Mouse (Mus musculus) midbrain, embryonic 16.5 days (tissue): ENCODE measurements around the gene Caskin1. TPM values are rescaled to one million over a fixed set of nuclear protein-coding genes. Genes with fewer than 3 reads are reported as not detected.

Source experiments
- ATAC-seq: fragments of 200-750 bp; cut with Nextera tagmentation; 2 replicates; pipeline ENCODE4 v1.8.0; 2017; ENCODE audit warnings: moderate TSS enrichment
- H3K27ac ChIP-seq: fragments of 300-500 bp; sonication (generic); 2 replicates; pipeline ENCODE4 v1.5.1; 2014; ENCODE audit warnings: mild to moderate bottlenecking, low read length, mixed read lengths
- H3K27me3 ChIP-seq: fragments of 300-500 bp; sonication (generic); 2 replicates; pipeline ENCODE4 v1.6.1; 2014; ENCODE audit warnings: low read depth, low read length, mixed read lengths; ENCODE audit not compliant: control insufficient read depth, insufficient read depth
- H3K36me3 ChIP-seq: fragments of 300-500 bp; sonication (generic); 2 replicates; pipeline ENCODE4 v1.6.1; 2014; ENCODE audit warnings: mild to moderate bottlenecking, low read length, moderate library complexity, mixed read lengths; ENCODE audit not compliant: control insufficient read depth, insufficient read depth
- H3K4me1 ChIP-seq: fragments of 300-500 bp; sonication (generic); 2 replicates; pipeline ENCODE4 v1.6.1; 2014; ENCODE audit warnings: mild to moderate bottlenecking, low read length, mixed read lengths; ENCODE audit not compliant: control insufficient read depth, insufficient read depth
- H3K4me2 ChIP-seq: fragments of 300-500 bp; sonication (generic); 2 replicates; pipeline ENCODE4 v1.6.1; 2014; ENCODE audit warnings: mild to moderate bottlenecking, low read length, mixed read lengths
- H3K4me3 ChIP-seq: fragments of 300-500 bp; sonication (generic); 2 replicates; pipeline ENCODE4 v1.5.1; 2014; ENCODE audit warnings: low read depth, mild to moderate bottlenecking, low read length, moderate library complexity, mixed read lengths
- H3K9ac ChIP-seq: fragments of 300-500 bp; sonication (generic); 2 replicates; pipeline ENCODE4 v1.6.1; 2014; ENCODE audit warnings: low read depth, low read length, mixed read lengths
- H3K9me3 ChIP-seq: fragments of 300-500 bp; sonication (generic); replicated peaks from 2 replicates; pipeline ENCODE4 v1.6.1; 2014; ENCODE audit warnings: mild to moderate bottlenecking, low read length, mixed read lengths; ENCODE audit not compliant: control insufficient read depth, poor library complexity, severe bottlenecking
- WGBS: fragments of 180-500 bp; shearing (Covaris S2); extraction: QIAGEN DNeasy Blood & Tissue Kit; methylation state at CpG from one replicate; pipeline ENCODE4 v1.1.7; 2014; 5-methylcytosine and 5-hydroxymethylcytosine counted together
- polyA plus RNA-seq: library from polyadenylated mRNA; unstranded; fragments of >200 nt; fragmentation: Nextera tagmentation; extraction: Ambion mirVana; gene quantifications from 2 replicates; pipeline ENCODE4 v1.2.1, GENCODE M21; 2015

Gene Caskin1
- polyA plus RNA-seq, 1 experiment from 2014 or later: 45.7 TPM

DNA sequence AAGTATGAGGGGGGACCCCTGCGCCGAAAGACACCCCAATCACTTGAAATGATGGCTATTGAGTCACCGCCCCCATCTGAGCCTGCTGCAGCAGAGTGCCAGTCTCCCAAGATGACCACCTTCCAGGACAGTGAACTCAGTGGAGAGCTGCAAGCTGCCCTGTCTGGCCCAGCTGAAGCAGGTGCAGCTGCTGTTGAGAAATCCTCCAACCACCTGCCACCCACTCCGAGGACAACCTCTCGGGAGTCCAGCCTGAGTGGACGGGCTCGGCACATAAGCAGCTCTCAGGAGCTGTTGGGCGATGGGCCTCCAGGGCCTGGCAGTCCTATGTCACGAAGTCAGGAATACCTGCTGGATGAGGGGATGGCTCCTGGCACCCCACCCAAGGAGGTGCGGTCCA is 15.7 kb downstream of the Caskin1 start:
- Histone ChIP-seq H3K9me3 (no peaks in the 10 kb centered on the region), H3K27ac (no peak overlapping the region), H3K9ac (no peak overlapping the region), H3K36me3 (peaks cover 63% of the 10 kb centered on the region), H3K27me3 (no peaks in the 10 kb centered on the region), H3K4me3 (no peak overlapping the region), H3K4me1 (no peaks in the 10 kb centered on the region; the same call in 1 of the 2 replicates), H3K4me2 (no peak overlapping the region)
- WGBS: 92% methylated on average over 10 of the region's 10 CpGs
- ATAC-seq: no peak

- no peaks in the 10 kb centered on the region; the same call in 1 of the 2 replicates for H3K4me1 ChIP-seq
- no peak overlapping the region for H3K4me3 ChIP-seq
- H3K9ac ChIP-seq: 0 out of 2 replicates have a peak overlapping the region, but pooled peaks have one; percentile 6
- no peak overlapping the region for H3K27ac ChIP-seq
- ATAC-seq: no peak
- WGBS: 88% methylated on average over 30 of the region's 30 CpGs
- no peak overlapping the region for H3K4me2 ChIP-seq
- H3K9me3 ChIP-seq: no peaks in the 10 kb centered on the region
- peaks cover 68% of the 10 kb centered on the region for H3K36me3 ChIP-seq
- H3K27me3 ChIP-seq: no peaks in the 10 kb centered on the region
Observed at GRCm38 (mm10) chr17:24505286-24505955, 17.0 kb downstream of the Caskin1 start.

DNA sequence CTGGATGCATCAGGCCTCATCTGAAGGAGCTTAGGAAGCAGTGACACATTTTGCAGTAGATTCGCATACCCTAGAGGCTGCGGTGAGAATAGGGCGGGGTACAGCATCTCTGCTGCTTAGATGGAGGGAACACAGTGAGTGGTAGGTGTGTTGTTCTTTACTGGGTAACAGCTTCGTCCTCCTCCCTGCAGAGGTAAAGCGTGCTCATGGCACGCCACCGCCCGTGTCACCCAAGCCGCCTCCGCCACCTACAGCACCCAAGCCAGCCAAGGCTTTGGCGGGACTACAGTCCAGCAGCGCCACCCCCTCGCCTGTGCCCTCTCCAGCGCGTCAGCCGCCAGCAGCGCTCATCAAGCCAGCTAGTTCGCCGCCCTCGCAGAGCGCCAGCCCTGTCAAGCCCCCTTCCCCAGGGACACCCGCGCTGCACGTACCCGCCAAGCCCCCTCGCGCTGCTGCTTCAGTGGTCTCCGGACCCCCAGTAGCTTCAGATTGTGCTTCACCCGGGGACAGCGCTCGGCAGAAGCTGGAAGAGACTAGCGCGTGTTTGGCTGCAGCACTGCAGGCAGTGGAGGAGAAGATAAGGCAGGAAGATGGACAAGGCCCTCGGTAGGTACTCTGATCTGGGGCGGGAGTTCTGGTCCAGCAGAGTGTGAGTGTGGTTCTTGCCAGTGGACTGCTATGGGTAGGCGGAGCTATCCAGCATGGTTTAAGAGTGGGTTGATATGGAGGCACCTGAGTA is 18.1 kb downstream of the Caskin1 start:
- Histone ChIP-seq H3K27ac (peak overlapping the region; percentile 38), H3K4me2 (no peak overlapping the region), H3K27me3 (no peaks in the 10 kb centered on the region)

DNA sequence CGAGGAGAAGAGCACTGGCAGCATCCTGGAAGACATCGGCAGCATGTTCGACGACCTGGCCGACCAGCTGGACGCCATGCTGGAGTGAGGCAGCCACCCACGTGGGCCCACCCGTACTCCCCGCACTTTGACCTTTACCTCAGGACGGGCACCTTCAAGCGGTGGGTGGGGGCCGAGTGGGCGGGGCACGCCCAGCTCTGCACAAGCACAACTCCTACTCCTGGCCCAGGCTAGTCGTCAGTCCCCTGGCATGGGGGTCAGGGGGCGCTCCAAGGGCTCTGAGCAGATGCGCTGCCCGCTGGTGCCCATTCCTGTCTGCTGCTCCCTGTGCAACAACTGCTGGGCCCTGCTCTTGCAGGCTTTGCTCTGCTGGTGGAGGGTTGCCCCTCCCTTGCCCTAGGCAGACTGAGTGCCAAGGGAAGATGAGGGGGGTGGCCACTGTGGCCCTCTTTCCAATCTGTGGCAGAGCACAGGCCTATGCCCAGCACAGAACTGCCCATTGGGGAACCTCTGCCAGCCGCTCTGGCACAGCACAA is 18.8 kb downstream of the Caskin1 start:
- no peak overlapping the region for H3K9ac ChIP-seq
- 50% methylated on average over 19 of the region's 19 CpGs for WGBS
- H3K4me3 ChIP-seq: no peak overlapping the region
- H3K9me3 ChIP-seq: no peaks in the 10 kb centered on the region
- no peak overlapping the region for H3K27ac ChIP-seq
- peaks cover 70% of the 10 kb centered on the region for H3K36me3 ChIP-seq
- no peak overlapping the region for H3K4me2 ChIP-seq
- H3K27me3 ChIP-seq: no peaks in the 10 kb centered on the region
- no peaks in the 10 kb centered on the region; the same call in 1 of the 2 replicates for H3K4me1 ChIP-seq
- no peak for ATAC-seq

More for the DNA sequence above, 18.1 kb downstream of the Caskin1 start:
- WGBS: 24% methylated on average over 35 of the region's 36 CpGs
- Histone ChIP-seq H3K4me3 (no peak overlapping the region), H3K9ac (0 out of 2 replicates have a peak overlapping the region, but pooled peaks have one; percentile 25), H3K4me1 (no peaks in the 10 kb centered on the region; the same call in 1 of the 2 replicates), H3K9me3 (no peaks in the 10 kb centered on the region), H3K36me3 (peaks cover 71% of the 10 kb centered on the region)
- ATAC-seq: peak; percentile 16

DNA sequence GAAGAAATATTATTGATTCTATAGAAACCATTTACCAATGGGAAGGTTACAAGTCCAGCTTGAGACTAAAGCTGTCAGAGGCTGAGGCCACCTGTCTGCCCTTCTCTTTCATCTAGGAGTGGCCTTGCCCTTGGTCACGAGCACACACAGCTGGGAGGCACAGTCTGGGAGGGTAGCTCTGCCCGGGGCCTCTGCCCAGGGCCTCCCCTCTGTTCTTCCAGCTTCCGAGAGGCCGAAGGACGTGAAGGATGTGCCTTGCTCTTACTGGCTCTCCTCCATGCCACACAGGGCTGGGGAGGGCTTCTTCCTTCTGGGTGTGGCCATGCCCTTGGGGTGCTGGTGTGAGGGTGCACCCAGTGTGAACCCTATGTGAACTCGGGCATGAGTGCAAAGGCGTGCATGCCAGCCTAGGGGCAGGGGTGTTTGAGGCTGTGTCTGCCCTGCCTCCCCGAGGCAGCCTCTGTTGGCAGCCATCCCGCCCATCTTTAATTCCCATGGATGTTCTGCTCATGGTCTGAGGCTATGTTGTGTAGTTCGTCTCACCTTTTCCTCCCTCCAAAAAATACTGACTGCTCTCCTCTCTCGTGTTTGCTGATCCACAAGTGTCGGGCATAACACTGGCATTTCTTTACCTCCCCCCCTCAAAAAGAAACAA is 19.5 kb downstream of the Caskin1 start:
- Histone ChIP-seq H3K9ac (no peak overlapping the region), H3K27ac (no peak overlapping the region), H3K9me3 (no peaks in the 10 kb centered on the region), H3K4me1 (no peaks in the 10 kb centered on the region; the same call in 1 of the 2 replicates), H3K36me3 (peaks cover 66% of the 10 kb centered on the region), H3K4me2 (no peak overlapping the region), H3K4me3 (no peak overlapping the region), H3K27me3 (no peaks in the 10 kb centered on the region)
- ATAC-seq: no peak
- WGBS: 83% methylated on average over 12 of the region's 12 CpGs

GRCm38 (mm10) chr17:24513609-24514008 is 25.2 kb downstream of the Caskin1 start:
- ATAC-seq: peak; percentile 58; the same call in 1 of the 2 replicates
- H3K27ac ChIP-seq: no peak overlapping the region
- H3K27me3 ChIP-seq: no peaks in the 10 kb centered on the region
- peaks cover 49% of the 10 kb centered on the region for H3K36me3 ChIP-seq
- no peak overlapping the region for H3K9ac ChIP-seq
- 51% methylated on average over 5 of the region's 5 CpGs for WGBS
- H3K4me2 ChIP-seq: no peak overlapping the region
- no peaks in the 10 kb centered on the region for H3K9me3 ChIP-seq
- no peak overlapping the region for H3K4me3 ChIP-seq
- no peaks in the 10 kb centered on the region for H3K4me1 ChIP-seq

- H3K36me3 ChIP-seq: peaks cover 43% of the 10 kb centered on the region
- H3K4me2 ChIP-seq: no peak overlapping the region
- ATAC-seq: no peak
- 88% methylated on average over 24 of the region's 24 CpGs for WGBS
- no peak overlapping the region for H3K9ac ChIP-seq
- H3K27ac ChIP-seq: no peak overlapping the region; the same call in 1 of the 2 replicates
- no peaks in the 10 kb centered on the region for H3K4me1 ChIP-seq
- H3K9me3 ChIP-seq: no peaks in the 10 kb centered on the region
- no peaks in the 10 kb centered on the region for H3K27me3 ChIP-seq
- no peak overlapping the region for H3K4me3 ChIP-seq
Observed at GRCm38 (mm10) chr17:24514270-24515257, 26.2 kb downstream of the Caskin1 start.

DNA sequence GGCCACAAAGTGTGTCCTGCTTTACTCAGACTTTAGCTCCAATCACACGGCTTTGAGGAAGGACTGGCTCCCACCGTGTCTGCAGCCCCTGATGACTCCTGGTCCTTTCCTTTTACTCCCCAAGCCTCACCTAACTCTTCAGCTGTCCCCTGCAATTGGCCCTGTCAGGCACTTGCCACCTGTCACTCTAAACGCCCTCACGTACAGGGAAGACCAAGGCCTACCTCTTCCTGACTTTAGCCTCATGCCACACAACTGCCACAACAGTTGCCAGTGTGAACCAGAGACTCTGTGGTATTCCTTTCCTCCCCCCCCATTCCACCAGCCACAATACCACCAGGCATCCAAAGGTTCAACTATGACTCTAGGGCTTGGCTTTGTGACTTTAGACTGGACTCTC is 32.0 kb downstream of the Caskin1 start:
- ATAC-seq: no peak
- WGBS: 95% methylated on average over 4 of the region's 4 CpGs
- Histone ChIP-seq H3K4me3 (no peak overlapping the region), H3K4me2 (no peak overlapping the region), H3K9me3 (no peaks in the 10 kb centered on the region), H3K9ac (no peak overlapping the region), H3K36me3 (peaks cover 21% of the 10 kb centered on the region), H3K27ac (no peak overlapping the region), H3K4me1 (no peaks in the 10 kb centered on the region), H3K27me3 (no peaks in the 10 kb centered on the region)
